Mouse (Mus musculus) natural killer cell, adult 2 months (primary cell): Measurements from ENCODE around the gene Pdc.
"Not testable (repeated sequence)": the region's sequence is repeated elsewhere in the genome, so short reads cannot be mapped to it uniquely, and the experiment has no call there.

Experiments used
- DNase-seq, 2 experiments: peaks; one replicate each; pipeline ENCODE4 v3.0.0; 2022; ENCODE audit warnings: low spot score in 2 of 2

Pdc gene

GRCm38 (mm10) chr1:150319205-150319604, at the start of gene Pdc:
Gene Pdc, plus strand, starts transcription at chr1:150319417.
- DNase-seq: no peak

GRCm38 (mm10) chr1:150294051-150294450, 25.2 kb upstream of the Pdc start:
- not testable (repeated sequence) for DNase-seq

- no peak for DNase-seq
Measured at GRCm38 (mm10) chr1:150307599-150307998, 11.6 kb upstream of the Pdc start.

GRCm38 (mm10) chr1:150335111-150335510, 15.9 kb downstream of the Pdc start:
- DNase-seq: no peak

GRCm38 (mm10) chr1:150360864-150361263, 41.6 kb downstream of the Pdc start:
- DNase-seq: no peak

- no peak for DNase-seq
Measured at GRCm38 (mm10) chr1:150372895-150373294, 53.7 kb downstream of the Pdc start.

- no peak for DNase-seq
Measured at GRCm38 (mm10) chr1:150374247-150374646, 55.0 kb downstream of the Pdc start.
